Mouse (Mus musculus) kidney, postnatal 14 days (tissue): Measurements from ENCODE around the gene Cd7.
"Not testable (repeated sequence)": the region's sequence is repeated elsewhere in the genome, so short reads cannot be mapped to it uniquely, and the experiment has no call there.

Experiments
- DNase-seq: peaks from one replicate; pipeline ENCODE4 v3.0.0; 2022; ENCODE audit warnings: mixed read lengths

The Cd7 gene

DNA sequence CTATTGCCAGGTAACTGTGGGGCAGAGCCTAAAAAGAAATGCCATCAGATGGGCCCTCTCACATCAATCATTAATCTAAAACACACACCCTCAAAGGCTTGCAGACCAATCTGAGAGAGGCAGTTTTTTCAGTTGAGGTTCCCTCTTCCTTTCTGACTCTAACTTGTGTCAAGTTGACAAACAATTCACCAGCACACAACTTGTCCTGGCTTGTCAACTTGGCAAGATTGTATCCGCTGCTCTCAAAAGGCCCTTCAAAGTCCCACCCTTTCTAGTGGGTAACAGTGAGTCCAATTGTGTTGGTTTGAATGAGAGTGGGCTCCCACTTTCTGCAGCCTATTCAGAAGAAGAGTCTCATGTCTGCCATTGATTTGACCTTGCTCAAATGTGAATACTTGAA lies 6.1 kb upstream of the Cd7 start:
- DNase-seq, result no peak

DNA sequence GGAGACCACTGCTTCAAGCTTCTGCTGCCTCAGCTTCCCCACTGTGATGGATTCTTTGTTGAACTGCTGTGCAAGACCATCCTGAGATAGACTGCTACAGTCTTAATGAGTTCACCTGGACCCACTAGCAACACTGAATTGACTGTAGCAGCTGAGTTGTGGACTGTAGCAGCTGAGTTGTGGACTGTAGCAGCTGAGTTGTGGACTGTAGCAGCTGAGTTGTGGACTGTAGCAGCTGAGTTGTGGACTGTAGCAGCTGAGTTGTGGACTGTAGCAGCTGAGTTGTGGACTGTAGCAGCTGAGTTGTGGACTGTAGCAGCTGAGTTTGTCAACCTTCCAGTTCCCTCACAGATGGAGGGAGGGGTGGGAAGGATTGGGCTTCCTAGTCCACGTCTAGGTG lies 3.8 kb upstream of the Cd7 start:
- DNase-seq, result not testable (repeated sequence)

DNA sequence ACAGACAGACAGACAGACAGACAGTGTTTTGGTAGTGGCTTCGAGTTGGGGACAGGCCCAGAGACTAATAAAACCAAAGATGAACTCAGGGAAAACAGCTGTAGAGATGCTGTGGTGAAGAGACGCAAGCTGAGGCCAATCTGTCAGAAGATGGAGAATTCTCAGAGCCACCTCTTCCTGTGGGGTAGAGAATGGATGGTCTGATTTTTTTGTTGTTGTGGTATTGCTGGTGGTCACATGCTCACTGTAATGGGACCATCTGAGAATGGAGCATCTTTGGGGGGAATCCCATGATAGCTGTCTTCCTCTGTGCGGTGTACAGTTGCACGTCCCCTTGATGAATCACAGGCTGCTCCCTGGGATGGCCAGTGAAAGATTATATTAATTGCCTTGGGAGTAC lies 3.3 kb upstream of the Cd7 start:
- no peak for DNase-seq

DNA sequence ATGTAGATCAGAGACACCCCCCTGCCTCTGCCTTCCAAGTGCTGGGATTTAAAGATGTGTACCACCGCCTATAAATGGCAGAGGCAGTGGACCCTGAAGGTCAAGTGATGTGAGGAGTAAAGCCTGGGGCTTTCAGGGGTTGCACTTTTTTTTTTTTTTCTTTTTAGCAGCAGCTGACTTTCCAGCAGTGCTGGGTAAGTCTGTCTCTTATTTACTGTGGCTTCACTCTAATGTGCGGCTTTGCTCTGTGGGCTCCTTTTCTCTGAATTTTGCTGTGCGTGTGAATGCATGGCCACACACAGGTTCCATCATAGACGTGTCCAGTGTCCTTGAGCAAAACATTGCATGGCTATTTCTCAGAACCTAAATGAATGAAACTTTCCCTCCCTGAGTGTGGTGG lies 2.4 kb upstream of the Cd7 start:
- DNase-seq, result no peak

DNA sequence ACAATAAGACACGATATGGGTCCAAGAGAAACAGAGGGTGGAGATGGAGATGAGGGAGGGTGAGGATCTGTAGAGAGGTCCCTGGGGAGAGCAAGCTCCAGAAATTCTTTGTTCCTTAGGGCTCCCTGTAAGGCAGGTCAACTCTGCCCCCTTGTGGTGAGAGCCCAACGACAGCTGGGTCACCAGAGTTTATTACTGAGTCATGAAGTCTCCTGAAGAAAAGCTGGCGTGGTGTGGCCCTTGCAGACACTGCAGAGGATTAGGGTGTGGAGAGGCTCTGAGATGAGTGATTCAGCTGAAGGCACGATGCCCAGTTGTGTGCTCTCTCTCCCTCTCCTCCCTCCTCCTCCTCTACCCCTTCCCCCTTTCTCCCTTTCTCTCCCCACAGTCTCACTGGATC lies 2.0 kb upstream of the Cd7 start:
- peak; percentile 87 for DNase-seq

DNA sequence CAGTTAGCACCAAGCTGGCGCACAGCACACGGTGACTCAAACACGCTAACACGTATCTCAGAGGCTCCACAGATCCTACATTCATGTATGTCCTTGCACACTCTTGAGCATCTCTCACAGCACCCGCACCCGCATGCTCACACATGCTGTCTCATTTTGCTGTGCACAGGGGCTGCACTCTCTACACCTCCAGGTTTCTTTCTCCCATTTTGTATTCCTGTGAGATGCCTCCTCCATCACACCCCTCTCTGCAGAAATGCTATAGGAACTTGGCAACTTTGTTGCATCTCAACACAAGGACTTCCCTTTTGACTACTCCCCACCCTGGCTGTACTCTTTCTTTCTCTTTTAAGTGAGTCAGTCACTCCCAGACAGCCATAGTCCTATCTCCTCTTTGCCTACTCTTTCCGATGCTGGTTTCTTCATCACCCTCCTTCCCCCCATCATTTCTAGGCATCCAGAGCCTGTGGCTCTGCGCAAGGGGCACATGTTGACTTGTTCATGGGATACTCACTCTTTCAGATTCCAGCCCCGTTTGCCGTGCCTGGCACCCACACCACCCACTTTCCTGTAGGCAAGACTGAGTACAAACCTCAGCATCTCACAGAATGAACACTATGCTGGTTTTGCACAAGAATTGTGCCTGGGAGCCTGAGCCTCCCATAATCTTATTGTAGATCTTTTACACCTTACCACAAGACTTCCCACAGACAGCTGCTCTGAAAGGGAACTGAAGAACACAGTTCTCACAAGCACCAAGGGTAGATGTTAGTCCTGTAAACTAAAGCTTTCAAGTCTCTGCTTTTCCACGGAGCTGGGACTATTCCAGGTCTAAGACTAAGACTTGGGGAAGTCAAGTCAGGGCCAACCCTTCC lies 615 bp downstream of the Cd7 start:
- DNase-seq, result no peak

DNA sequence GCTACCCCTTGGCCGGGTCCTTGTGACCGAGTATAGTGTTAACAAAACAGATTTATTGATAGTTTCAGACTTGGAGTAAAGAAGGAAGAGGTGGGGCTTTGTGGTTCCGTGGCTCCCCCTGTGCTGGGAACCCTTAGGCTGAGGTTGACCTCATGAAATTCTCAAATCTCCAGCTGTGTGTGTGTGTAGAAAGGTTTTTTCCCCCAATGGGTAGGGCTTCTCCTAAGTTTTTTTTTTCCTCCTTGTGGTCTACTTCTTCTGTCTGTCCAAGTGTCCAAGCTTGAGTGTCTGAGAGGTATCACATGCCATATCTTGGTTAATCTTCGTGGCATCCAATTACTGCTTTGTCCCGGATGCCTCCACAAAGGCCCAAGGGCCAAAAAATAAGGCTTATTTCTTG lies 6.1 kb downstream of the Cd7 start:
- no peak for DNase-seq

DNA sequence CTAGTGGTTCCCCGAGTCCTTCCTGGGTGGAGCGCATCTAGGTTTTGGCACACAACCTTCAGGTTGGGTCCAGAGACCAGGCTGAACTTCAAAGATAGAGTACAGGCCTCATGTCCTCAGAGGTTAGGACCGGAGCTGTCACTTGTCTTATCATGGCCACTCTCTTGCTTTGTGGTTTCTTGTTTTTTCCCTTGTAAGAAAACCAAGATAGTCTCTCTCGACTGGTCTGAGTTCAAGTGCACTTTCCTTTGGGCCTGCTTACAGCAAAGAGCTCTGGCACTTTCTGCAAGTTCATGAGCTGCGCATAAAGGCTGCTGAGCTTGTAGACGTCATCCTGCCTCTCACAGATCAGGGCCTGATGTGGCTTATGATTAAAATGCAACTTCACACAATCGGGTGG lies 12.0 kb downstream of the Cd7 start:
- no peak for DNase-seq

DNA sequence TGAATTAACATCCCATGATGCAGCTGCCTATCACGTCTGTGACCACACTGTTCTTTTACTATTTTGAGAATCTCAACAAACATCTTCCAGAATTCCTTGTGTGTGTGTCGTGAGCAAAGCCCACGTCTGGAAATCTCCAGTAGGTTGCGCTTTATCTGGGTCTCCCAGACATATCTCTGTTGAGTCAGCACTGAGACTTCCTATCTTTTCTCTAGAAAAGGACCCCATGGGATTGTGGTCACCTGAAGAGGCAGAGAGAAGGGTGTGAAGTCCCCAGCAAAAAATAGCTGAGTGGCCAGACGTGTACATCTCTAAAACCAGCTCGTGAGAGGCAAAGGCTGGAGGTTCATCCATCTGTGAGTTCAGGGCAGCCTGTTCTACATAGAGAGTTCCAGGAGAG lies 15.1 kb downstream of the Cd7 start:
- no peak for DNase-seq

DNA sequence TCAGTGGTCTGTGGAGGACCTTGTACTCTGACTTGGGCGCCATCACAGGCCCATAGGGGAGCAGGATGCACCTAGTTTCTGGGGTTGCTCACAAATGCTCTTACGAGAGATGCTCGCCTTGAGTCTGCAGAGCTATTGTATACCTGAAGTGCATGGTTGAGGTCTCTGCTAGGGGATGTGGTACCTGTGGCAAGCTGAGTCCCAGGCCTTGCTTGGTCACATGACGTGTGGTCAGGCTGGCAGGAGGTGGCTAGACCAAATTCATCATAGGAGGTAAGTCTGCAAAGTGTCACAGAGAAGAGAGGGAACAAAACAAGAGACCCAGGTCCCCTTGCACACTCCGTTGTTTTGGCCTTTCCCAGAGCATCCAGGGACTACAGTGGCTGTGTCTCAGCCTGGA lies 19.7 kb downstream of the Cd7 start:
- no peak for DNase-seq

DNA sequence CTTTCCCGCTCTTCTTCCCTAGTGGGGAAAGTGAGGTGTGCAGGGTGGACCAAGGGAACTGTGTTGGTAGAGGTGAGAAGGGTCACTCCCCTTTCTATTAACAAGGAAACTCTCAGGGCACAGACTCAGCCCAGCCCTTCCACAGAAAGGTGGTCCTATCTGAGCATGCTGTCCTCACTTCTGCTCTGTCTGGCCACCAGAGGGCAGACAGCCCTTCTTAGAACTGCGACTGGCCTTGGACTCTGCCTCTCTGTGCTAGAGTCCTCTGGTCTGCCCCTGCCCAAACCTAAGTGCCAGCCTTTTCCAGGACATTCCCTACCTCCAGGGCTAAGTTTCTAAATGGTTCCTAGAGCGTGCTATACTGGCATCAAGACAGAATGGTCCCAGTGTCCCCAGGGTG lies 21.5 kb downstream of the Cd7 start:
- peak; percentile 84 for DNase-seq

DNA sequence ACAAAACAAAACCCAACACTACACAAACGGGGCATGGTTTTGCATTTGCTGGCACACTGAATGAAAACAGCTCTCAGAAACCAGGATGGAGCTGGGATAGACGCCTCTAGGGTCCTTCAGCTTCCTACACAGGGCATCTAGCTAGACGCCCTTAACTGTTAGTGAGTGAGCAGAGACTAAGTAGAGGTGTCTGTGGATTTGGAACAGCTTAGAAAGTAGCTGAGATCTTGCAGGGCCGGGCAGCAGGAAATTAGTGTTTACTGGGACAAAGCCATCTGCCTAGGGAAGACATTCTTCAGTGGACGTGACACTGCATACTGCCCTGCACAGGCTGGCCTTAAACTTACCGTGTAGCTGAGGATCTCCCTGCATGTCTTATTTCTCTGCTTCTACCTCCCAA lies 23.7 kb downstream of the Cd7 start:
- DNase-seq, result no peak

DNA sequence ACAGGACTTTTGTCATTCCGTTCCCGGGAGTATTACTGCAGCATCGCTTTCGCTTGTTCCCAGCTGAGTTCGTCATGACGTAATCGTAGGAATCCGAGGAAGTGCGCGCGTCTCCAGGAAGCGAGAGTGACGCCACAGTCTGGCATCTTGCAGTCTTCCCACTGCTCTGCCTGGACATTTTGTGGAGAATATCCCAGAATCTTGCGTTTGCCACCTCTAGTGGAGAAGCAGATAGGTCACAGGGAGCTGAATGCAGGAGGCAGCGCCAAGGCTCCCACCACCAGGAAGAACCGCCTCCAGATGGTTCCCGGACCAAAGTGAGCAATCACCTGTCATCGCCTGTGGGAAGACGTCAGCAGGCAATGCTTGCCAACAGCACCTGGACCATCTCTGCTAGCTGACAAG lies 24.3 kb downstream of the Cd7 start:
- peak; percentile 42 for DNase-seq

DNA sequence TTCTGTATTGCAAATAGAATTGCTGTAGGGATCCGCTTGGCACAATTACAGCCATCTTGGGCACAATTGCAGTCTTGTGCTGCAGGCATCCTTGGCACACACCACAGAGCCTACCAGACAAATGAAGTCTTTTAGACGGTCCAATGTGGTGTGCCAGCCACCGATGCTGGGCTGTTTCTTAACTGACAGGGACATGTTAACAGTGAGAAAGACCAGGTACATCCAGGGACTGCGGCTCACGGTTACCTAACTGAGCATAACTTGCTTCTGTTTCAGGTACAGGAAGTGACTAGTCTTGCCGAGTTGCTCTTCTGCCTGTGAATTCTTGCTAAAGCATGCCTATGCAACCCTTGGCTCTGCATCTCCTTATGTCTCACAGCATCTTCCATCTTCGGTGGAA lies 25.6 kb downstream of the Cd7 start:
- DNase-seq, result no peak

DNA sequence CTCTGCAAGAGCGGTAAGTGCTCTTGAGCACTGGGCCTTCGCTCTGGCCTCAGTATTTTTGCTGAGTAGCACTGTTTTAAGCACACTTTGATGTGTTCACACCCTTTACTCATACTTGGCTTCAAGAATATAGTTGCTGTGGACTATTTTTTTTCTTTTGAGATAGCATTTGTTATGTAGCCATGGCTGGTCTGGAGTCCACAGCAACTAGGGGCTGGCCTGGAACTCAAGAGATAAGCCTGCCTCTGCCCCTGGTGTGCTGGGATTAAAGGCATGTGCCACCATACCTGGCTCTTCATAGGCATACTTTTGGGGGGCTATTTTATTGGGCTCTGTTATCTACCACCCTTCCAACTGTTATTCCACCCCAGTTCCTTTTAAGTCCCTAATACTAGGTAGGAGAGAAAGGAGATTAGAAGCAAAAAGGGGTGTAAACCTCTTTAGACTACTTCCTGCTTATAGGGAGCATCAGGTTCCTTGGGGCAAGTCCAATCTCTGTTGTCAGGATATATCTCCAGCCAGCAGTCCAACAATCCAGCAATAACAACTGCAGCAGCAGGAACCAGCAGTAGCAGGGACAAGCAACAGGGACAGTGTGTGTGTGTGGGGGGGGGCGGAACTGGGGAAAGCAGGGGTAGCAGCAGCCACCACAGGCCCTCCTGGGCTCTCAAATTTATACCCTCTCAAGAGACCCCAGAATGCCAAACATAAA lies 29.0 kb downstream of the Cd7 start:
- no peak for DNase-seq

DNA sequence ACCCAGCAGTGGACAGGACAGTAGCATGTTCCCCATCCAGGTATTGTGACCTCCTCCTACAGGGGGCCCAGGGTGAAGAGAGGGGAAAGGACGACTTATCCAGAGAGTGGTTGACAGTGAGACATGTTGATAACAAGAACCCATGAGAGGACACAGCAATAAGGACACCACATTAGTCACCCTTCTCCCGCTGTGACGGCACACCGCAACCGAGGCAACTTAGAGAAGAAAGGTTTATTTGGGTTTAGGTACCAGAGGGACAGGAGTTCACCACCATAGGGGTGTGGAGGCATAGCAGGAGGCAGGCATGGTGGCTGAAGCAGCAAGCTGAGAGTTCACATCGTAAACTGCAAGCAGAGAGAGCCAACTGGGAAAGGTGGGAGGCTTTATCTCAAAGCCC lies 33.0 kb downstream of the Cd7 start:
- DNase-seq, result no peak

DNA sequence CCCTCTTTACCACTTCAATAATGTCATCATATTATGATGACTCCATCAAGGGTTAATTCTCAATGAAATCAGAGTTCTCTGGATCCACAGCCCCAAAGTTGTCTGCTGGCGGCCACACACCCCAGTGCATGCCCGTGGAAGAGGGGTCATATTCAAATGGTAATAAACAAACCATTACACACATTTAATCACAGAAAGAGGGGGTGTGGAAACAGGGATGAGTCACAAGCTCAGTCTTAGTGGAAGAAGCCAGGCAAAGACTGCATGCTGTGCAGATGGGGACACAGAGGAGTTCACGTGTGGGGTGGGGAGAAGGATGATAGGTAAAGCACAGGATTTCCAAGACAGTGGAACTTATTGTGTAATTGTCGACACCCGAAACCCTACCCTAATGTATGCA lies 34.9 kb downstream of the Cd7 start:
- DNase-seq, result no peak

DNA sequence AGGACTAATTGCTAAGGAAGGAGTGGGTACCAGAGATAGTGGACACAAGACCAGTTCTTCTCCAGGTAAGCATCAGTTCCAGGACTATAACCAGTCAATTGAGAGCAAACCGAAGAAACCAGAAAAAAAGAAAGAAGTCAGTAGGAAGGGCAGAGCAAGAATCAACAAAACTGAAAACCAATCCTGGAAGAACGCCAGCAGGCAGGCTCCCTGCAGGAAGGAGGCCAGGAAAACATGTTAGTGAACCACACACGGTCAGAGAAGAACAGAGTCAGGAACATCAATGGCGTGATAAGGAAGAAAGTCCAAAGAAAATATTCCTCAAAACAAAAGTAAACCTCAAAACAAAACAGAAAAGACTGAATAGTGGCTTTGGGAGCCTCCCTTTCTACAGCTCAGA lies 37.3 kb downstream of the Cd7 start:
- peak; percentile 50 for DNase-seq

DNA sequence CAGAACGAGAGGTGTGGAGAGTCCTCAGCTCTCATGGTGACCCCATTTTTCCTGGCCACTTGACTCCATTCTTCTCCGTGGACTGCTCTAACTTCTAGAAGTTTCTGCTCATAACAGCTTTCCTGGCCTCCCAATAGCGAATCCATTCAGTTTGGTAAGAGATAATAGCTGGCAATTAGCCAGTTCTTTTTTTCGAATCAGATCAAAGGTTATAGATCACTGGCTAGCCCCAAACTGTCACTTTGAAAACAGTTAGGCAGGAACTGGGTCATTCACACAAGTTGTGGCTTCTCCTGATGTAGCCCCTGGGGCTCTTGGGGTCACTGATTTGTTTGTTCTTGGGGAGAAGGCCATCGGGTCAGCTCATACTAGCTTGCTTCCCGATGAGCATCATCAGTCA lies 44.5 kb downstream of the Cd7 start:
- no peak for DNase-seq

DNA sequence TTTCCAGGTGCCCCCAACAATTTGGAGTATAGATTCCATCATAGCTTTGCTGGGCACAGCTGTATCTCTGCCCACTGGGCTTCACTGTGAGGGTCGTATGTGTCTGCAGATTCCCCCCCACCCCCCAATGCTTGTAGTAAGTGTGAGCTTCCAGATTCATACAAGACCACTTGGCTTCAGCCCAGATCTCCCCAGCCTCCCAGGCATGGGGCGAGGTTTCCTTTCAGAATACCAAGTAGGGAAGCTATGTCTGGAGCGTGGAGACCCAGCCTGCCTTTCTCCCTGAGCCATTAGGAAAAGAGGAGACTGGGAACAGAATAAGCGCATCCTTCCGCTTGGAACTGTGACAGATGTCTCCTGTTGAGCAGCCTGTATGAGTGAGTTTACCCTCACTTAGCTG lies 45.6 kb downstream of the Cd7 start:
- DNase-seq, result peak; percentile 23

DNA sequence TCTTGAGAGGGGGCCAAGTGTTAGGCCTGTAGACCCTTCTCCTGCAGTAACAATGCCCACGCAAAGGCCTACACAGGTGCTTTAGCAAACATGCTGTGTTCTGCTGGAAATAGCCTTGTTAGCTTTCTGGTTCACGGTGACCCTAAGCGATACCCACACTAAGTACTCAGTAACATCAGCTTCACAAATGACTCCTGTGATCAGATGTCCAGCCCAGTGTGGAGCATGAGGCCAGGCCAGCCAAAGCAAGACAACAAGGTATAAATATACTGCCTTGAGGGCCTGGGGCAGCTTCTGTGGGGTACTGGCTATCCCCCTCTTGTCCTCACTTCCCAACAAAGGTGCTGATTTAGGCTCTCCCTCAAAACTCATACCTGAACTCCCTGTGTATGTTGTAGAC lies 46.1 kb downstream of the Cd7 start:
- DNase-seq, result no peak

DNA sequence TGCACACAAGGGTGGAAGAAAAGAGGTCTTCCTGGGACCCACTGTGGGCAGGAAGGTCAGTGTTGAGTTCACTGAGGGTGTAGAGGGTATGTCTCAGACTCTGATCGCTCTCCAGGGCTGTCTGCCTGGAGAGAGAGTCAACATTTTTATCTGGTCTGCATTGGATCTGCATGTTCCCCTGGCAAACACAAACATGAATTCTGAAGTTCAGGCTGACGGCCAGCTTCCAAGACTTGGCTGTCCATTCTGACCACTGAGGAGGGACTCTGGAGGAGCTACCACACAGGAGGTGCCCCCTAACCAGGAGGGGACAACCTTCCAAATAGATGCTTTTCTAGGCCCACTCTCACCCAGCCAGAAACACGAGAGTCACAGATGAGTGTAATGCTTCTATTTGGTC lies 47.4 kb downstream of the Cd7 start:
- no peak for DNase-seq

DNA sequence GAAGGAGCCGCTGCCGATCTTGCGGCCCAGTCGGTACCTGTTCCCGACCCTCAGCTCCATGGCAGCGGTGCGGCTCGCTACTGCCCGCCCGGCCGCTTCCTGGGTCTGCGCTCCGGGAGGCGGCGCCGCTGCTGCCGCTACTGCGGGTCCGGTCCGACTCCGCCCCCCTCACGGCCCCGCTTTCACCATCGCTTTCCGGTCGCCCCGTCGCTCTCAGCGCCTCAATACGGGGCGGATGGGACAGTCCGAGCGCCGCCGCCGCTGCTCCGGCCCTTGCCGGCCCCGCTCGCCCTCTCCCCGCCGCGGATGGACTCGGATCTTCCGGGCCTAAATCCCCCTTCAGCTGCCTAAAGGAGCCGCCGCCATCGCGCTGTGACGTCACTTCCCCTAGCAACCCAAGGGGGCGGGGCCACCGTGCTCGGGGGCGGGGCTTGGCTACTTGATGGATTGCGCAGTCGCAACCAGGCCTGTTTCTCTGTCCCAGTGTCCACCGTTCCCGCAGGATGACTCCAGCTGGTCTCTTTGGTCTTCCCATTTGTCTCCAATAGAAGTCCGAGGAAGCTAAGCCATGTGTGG lies 48.2 kb downstream of the Cd7 start, which contains the start of gene Csnk1d:
Gene Csnk1d, minus strand, starts transcription at position 380 of the 576 bp plus-strand sequence.
- peak; percentile 99 for DNase-seq

DNA sequence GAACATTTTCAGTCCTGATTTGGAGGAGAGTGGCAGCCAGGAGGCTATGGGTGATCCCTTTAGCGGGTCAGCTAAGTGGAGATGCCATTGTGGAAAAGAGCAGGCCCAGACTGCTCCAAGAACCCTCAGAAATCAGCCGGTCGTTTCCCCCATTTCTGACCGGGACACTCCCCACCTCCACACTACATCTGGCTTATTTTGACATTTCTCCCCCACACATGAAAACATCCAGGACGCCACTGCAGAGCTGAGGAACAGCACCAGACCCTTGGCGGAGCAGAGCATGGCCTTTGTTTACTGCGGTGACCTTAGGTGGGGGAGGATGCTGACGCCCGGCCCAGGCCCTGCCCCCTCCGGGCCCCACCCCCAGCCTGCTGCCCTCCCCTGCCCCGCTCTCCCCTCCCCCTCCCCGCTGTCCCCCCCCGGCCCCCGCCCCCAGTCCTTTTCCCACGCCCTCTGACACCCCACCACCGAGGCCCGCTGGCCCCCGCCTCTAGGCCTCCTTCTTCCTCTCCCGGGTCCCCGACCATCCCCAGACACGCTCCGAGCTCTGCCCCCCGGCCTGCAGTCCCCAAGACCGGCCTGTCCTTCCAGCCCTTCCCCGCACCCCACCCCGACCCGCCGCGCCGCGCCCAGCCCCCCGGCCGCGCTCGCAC lies 49.0 kb downstream of the Cd7 start:
- DNase-seq, result peak; percentile 78
